Mouse (Mus musculus) duodenum, adult 2 months (tissue): Measurements from ENCODE around the gene Btbd6. TPM values are rescaled to one million over a fixed set of nuclear protein-coding genes. Genes with fewer than 3 reads are reported as not detected.

Experiments
- polyA plus RNA-seq: library from polyadenylated mRNA; depleted of rRNA; stranded (reverse); fragments of >200 nt; gene quantifications from 2 replicates; pipeline ENCODE4 v1.2.3, GENCODE M21; 2012; ENCODE audit warnings: low replicate concordance; rRNA removed

Gene Btbd6
- 69.2 and 256 TPM in 2 replicates for polyA plus RNA-seq

GRCm38 (mm10) chr12:112976371-112977073 lies at the start of gene Btbd6:
Gene Btbd6, plus strand, starts transcription at chr12:112976482.

GRCm38 (mm10) chr12:112929562-112930352 lies 46.5 kb upstream of the Btbd6 start, which contains the start of gene Jag2:
Gene Jag2, minus strand, starts transcription at chr12:112929776.

GRCm38 (mm10) chr12:112941776-112942713 lies 34.2 kb upstream of the Btbd6 start, which contains the start of gene Nudt14:
Gene Nudt14, minus strand, starts transcription at chr12:112942124.

GRCm38 (mm10) chr12:113000294-113001132 lies 24.2 kb downstream of the Btbd6 start, which contains the start of gene Brf1:
Gene Brf1, minus strand, starts transcription at chr12:113000704.

GRCm38 (mm10) chr12:113013604-113014558 lies 37.6 kb downstream of the Btbd6 start, which contains the start of gene Pacs2:
Gene Pacs2, plus strand, starts transcription at chr12:113014508.

Other genes with a start within 250 kb of the Btbd6 start
- 14.3 and 22.6 TPM in 2 replicates for gene Pld4, start 215.8 kb upstream of the Btbd6 start, polyA plus RNA-seq
- gene Ahnak2, start 173.8 kb upstream of the Btbd6 start, polyA plus RNA-seq = 0.60 and 1.4 TPM in 2 replicates
- gene Clba1, start 167.5 kb upstream of the Btbd6 start, polyA plus RNA-seq = 2.1 TPM in 2 replicates
- 9.2 and 11.5 TPM in 2 replicates for gene Cdca4, start 147.1 kb upstream of the Btbd6 start, polyA plus RNA-seq
- gene Gpr132, start 108.3 kb upstream of the Btbd6 start, polyA plus RNA-seq = 2.4 and 5.8 TPM in 2 replicates
- 7.0 and 9.9 TPM in 2 replicates for gene Jag2, start 46.7 kb upstream of the Btbd6 start, polyA plus RNA-seq
- 44.2 and 67.5 TPM in 2 replicates for gene Nudt14, start 34.4 kb upstream of the Btbd6 start, polyA plus RNA-seq
- 34.8 and 43.2 TPM in 2 replicates for gene Brf1, start 24.2 kb downstream of the Btbd6 start, polyA plus RNA-seq
- 18.6 and 27.8 TPM in 2 replicates for gene Pacs2, start 38.0 kb downstream of the Btbd6 start, polyA plus RNA-seq
- gene Tex22, start 98.0 kb downstream of the Btbd6 start, polyA plus RNA-seq = 0.18 and 0.29 TPM in 2 replicates
- gene Mta1, start 121.8 kb downstream of the Btbd6 start, polyA plus RNA-seq = 39.6 and 51.6 TPM in 2 replicates
- gene Crip2, start 163.8 kb downstream of the Btbd6 start, polyA plus RNA-seq = 92.3 and 98.0 TPM in 2 replicates
- gene Crip1, start 169.8 kb downstream of the Btbd6 start, polyA plus RNA-seq = 1,521 and 7,372 TPM in 2 replicates
- gene Tedc1, start 179.9 kb downstream of the Btbd6 start, polyA plus RNA-seq = 12.0 and 15.9 TPM in 2 replicates
- gene Tmem121, start 209.4 kb downstream of the Btbd6 start, polyA plus RNA-seq = 0.93 and 1.1 TPM in 2 replicates